Mouse (Mus musculus) A20 (cell line): ENCODE measurements around the gene Cct7.

Experiments
- DNase-seq: peaks from one replicate; pipeline ENCODE4 v3.0.0-alpha.2; 2011; ENCODE audit warnings: low read depth, low spot score

The Cct7 gene

GRCm38 (mm10) chr6:85450697-85451663, at the start of gene Cct7:
TSS of gene Cct7 (plus strand) at chr6:85451514.
- peak; percentile 100 for DNase-seq

- peak; percentile 6 for DNase-seq
Measured at GRCm38 (mm10) chr6:85402613-85403012, 48.7 kb upstream of the Cct7 start.

GRCm38 (mm10) chr6:85403039-85403438, 48.3 kb upstream of the Cct7 start:
- DNase-seq, result no peak

GRCm38 (mm10) chr6:85409003-85409402, 42.3 kb upstream of the Cct7 start:
- DNase-seq, result no peak

- peak; percentile 67 for DNase-seq
Measured at GRCm38 (mm10) chr6:85410771-85411273, 40.5 kb upstream of the Cct7 start.

GRCm38 (mm10) chr6:85415829-85416228, 35.5 kb upstream of the Cct7 start:
- no peak for DNase-seq

GRCm38 (mm10) chr6:85419150-85419549, 32.2 kb upstream of the Cct7 start:
- no peak for DNase-seq

GRCm38 (mm10) chr6:85423836-85424379, 27.4 kb upstream of the Cct7 start, which contains the start of gene Noto:
TSS of gene Noto (plus strand) at chr6:85423886.
- no peak for DNase-seq

- DNase-seq, result no peak
Measured at GRCm38 (mm10) chr6:85431274-85431841, 20.0 kb upstream of the Cct7 start.

GRCm38 (mm10) chr6:85431842-85432431, 19.4 kb upstream of the Cct7 start, which contains the start of gene Smyd5:
TSS of gene Smyd5 (plus strand) at chr6:85431989.
- peak; percentile 88 for DNase-seq

- peak; percentile 60 for DNase-seq
Measured at GRCm38 (mm10) chr6:85433865-85434264, 17.4 kb upstream of the Cct7 start.

- DNase-seq, result no peak
Measured at GRCm38 (mm10) chr6:85436204-85436603, 15.1 kb upstream of the Cct7 start.

- no peak for DNase-seq
Measured at GRCm38 (mm10) chr6:85436631-85437030, 14.7 kb upstream of the Cct7 start.

GRCm38 (mm10) chr6:85441142-85441541, 10.2 kb upstream of the Cct7 start:
- no peak for DNase-seq

- DNase-seq, result no peak
Measured at GRCm38 (mm10) chr6:85443488-85444233, 7.7 kb upstream of the Cct7 start.

GRCm38 (mm10) chr6:85444266-85444965, 6.9 kb upstream of the Cct7 start:
- DNase-seq, result no peak

GRCm38 (mm10) chr6:85445286-85445685, 6.0 kb upstream of the Cct7 start:
- DNase-seq, result no peak

- DNase-seq, result no peak
Measured at GRCm38 (mm10) chr6:85447351-85447750, 4.0 kb upstream of the Cct7 start.

GRCm38 (mm10) chr6:85450140-85450539, 1.2 kb upstream of the Cct7 start:
- peak; percentile 22 for DNase-seq

GRCm38 (mm10) chr6:85451664-85452410, 523 bp downstream of the Cct7 start, which contains the start of gene Pradc1:
TSS of gene Pradc1 (minus strand) at chr6:85451970.
- DNase-seq, result peak; percentile 98
